Mouse (Mus musculus) hindbrain, embryonic 14.5 days (tissue): ENCODE data around the gene Cnot1. TPM values are rescaled to one million over a fixed set of nuclear protein-coding genes. Genes with fewer than 3 reads are reported as not detected.

ENCODE experiments used
- ATAC-seq: fragments of 200-750 bp; cut with Nextera tagmentation; 2 replicates; pipeline ENCODE4 v1.8.0; 2017; ENCODE audit warnings: moderate number of reproducible peaks, mild to moderate bottlenecking, moderate TSS enrichment, moderate library complexity; ENCODE audit not compliant: low FRiP score
- DNase-seq: peaks from one replicate; pipeline ENCODE4 v3.0.0-alpha.2; 2015; ENCODE audit warnings: low spot score
- H3K27ac ChIP-seq: fragments of 300-500 bp; sonication (generic); 2 replicates; pipeline ENCODE4 v1.5.1; 2014; ENCODE audit warnings: mild to moderate bottlenecking, moderate library complexity
- H3K27me3 ChIP-seq: fragments of 300-500 bp; sonication (generic); 2 replicates; pipeline ENCODE4 v1.6.1; 2014; ENCODE audit warnings: mild to moderate bottlenecking, low read length, mixed read lengths; ENCODE audit not compliant: control insufficient read depth, insufficient read depth
- H3K36me3 ChIP-seq: fragments of 300-500 bp; sonication (generic); replicated peaks from 2 replicates; pipeline ENCODE4 v1.6.1; 2014; ENCODE audit not compliant: control insufficient read depth, insufficient read depth
- H3K4me1 ChIP-seq: fragments of 300-500 bp; sonication (generic); replicated peaks from 2 replicates; pipeline ENCODE4 v1.6.1; 2014; ENCODE audit warnings: antibody characterized with exemption, low read length, mixed read lengths; ENCODE audit not compliant: control insufficient read depth, insufficient read depth
- H3K4me2 ChIP-seq: fragments of 300-500 bp; sonication (generic); replicated peaks from 2 replicates; pipeline ENCODE4 v1.6.1; 2014; ENCODE audit warnings: mild to moderate bottlenecking, moderate library complexity
- H3K4me3 ChIP-seq: fragments of 300-500 bp; sonication (generic); replicated peaks from 2 replicates; pipeline ENCODE4 v1.5.1; 2014; ENCODE audit warnings: mild to moderate bottlenecking, low read length
- H3K9ac ChIP-seq: fragments of 300-500 bp; sonication (generic); 2 replicates; pipeline ENCODE4 v1.6.1; 2014
- H3K9me3 ChIP-seq: fragments of 300-500 bp; sonication (generic); 2 replicates; pipeline ENCODE4 v1.6.1; 2016; ENCODE audit warnings: low read length; ENCODE audit not compliant: control insufficient read depth
- WGBS: fragments of 180-500 bp; shearing (Covaris S2); extraction: QIAGEN DNeasy Blood & Tissue Kit; methylation state at CpG from one replicate; pipeline ENCODE4 v1.1.7; 2014; 5-methylcytosine and 5-hydroxymethylcytosine counted together
- polyA plus RNA-seq: library from polyadenylated mRNA; unstranded; fragments of >200 nt; fragmentation: Nextera tagmentation; extraction: Ambion mirVana; gene quantifications from 2 replicates; pipeline ENCODE4 v1.2.1, GENCODE M21; 2014

Gene Cnot1
- polyA plus RNA-seq, 1 experiment from 2014 or later = 61.9 TPM

DNA sequence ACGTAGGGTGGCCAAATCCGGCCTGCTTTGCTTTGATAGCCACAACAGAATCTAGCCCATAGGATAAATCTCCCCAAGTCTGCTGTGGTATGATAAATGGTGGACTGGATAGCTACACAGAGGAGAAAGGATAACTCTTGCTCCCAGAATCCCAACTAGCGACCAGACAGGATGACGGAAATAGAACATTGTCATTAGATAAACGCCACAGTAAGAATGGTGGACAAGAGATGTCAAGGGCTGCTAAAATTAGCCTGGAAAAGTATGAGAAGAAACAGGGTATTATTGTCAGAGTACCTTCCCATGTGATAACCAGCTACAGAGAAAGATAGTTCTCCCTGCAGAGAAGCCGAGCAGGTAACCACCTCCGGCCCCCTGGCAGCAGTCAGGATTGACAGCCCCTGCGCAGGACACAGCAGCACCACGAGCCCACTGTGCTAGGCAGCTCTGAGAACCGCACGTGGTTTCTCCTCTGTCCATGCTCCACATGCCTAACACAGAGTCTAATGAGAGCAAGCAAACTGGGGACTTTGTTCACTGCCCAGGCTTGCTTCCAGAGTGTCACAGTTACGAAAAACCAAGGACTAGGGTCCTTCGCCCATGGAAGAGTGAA, 116.2 kb downstream of the Cnot1 start:
- Histone ChIP-seq H3K4me1 (peaks cover 14% of the 10 kb centered on the region), H3K36me3 (no peaks in the 10 kb centered on the region), H3K9me3 (no peaks in the 10 kb centered on the region), H3K27me3 (no peaks in the 10 kb centered on the region), H3K4me2 (no peak overlapping the region), H3K4me3 (no peak overlapping the region), H3K9ac (no peak overlapping the region), H3K27ac (no peak overlapping the region)
- no peak for DNase-seq
- ATAC-seq = no peak
- WGBS = 88% methylated on average over 13 of the region's 13 CpGs

DNA sequence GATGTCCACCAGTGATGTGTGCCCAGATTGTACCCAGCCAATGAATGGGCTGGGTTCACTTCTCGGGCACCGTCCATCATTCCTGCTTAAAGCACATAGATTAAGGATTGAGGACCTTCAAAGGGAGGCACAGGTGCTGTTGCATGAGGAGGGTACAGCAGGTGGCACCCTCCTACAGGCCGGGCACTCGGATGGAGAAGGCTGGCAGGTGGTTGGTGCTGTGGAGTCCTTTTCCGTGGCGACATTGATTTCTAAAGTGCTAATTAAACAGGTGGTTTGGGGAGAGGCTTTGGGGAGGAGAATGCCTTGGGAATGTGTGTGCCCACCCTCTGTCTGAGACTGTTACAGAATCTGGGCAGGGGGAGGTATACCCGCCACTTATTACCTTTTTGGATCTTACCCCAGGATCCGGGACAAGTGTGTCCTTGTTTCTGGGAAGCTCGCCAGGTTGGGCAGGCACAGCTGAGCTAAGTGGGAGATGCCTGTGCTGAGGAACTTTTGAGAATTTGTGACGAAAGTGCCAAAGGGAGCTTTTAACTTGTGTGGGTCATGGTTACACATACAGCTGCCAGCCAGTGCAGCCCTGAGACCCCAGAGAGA, 119.1 kb downstream of the Cnot1 start:
- Histone ChIP-seq H3K4me1 (no peaks in the 10 kb centered on the region), H3K4me3 (no peak overlapping the region), H3K27ac (no peak overlapping the region), H3K27me3 (no peaks in the 10 kb centered on the region), H3K9ac (no peak overlapping the region), H3K9me3 (no peaks in the 10 kb centered on the region), H3K36me3 (no peaks in the 10 kb centered on the region), H3K4me2 (no peak overlapping the region)
- 81% methylated on average over 10 of the region's 10 CpGs for WGBS
- ATAC-seq = no peak
- DNase-seq = no peak

DNA sequence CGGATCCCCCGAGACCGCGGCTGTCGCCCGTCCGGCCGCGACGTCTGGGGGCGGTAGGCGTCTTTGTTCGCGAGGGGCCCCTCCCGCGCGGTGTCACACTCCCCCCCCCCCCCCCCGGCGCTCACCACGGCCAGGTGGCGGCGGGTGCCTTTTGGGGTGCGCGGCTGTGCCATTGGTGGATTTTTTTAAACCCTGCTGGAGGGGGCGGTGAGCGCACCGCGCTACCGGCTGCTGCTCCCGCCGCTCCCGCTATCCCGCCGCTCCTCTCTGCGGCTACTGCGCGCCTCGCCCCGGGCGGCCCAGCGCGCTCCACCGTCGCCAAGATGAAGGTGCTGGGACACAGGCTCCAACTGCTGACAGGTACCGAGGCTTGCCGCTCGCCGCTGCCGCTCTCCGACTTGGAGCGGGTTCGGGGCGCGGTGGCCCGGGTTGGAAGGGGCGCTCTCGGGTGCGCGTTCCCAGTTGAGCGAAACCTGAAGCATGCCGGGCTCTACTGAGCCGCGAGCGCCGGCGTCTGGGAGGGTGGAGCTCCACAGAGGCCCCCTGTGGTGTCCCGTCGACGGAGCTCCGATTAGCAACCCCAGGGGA, 129.1 kb downstream of the Cnot1 start:
- 1% methylated on average over 65 of the region's 70 CpGs for WGBS
- peaks cover 26% of the 10 kb centered on the region; the same call in 1 of the 2 replicates for H3K27me3 ChIP-seq

DNA sequence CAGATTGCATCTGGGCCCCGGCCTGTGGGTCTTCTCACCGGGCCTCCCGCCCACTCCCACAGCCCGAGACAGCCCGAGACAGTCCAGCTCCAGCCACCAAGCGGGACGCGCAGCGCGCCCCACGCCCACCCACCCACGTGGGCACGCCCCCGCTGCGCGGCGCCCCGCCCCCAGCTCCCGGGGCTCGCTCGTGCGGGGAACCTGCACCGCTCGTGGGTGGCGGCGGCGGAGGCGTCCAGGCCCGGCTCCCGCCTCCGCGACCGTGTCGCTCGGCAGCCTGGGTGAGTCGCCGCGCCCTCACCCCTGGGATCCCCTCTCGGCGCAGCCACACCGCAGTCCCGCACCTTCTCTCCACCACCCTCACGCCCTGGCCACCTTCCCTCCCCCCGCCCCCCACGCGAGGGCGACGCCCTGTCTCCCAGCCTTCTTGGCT, 129.7 kb downstream of the Cnot1 start:
- Histone ChIP-seq H3K9ac (peak overlapping the region; percentile 88), H3K4me3 (peak overlapping the region; percentile 77), H3K27me3 (peaks cover 26% of the 10 kb centered on the region; the same call in 1 of the 2 replicates), H3K4me2 (peak overlapping the region; percentile 81), H3K4me1 (peaks cover 13% of the 10 kb centered on the region), H3K36me3 (no peaks in the 10 kb centered on the region), H3K27ac (peak overlapping the region; percentile 72), H3K9me3 (no peaks in the 10 kb centered on the region)
- 0% methylated on average over 21 of the region's 48 CpGs for WGBS
- DNase-seq = peak; percentile 59
- peak; percentile 79 for ATAC-seq

More for the DNA sequence above, 129.1 kb downstream of the Cnot1 start:
- Histone ChIP-seq H3K4me3 (peak overlapping the region; percentile 77), H3K4me1 (peaks cover 13% of the 10 kb centered on the region), H3K9ac (peak overlapping the region; percentile 88), H3K36me3 (no peaks in the 10 kb centered on the region), H3K9me3 (no peaks in the 10 kb centered on the region), H3K4me2 (peak overlapping the region; percentile 81), H3K27ac (peak overlapping the region; percentile 72)
- ATAC-seq (peak; percentile 60), DNase-seq (peak; percentile 45)

DNA sequence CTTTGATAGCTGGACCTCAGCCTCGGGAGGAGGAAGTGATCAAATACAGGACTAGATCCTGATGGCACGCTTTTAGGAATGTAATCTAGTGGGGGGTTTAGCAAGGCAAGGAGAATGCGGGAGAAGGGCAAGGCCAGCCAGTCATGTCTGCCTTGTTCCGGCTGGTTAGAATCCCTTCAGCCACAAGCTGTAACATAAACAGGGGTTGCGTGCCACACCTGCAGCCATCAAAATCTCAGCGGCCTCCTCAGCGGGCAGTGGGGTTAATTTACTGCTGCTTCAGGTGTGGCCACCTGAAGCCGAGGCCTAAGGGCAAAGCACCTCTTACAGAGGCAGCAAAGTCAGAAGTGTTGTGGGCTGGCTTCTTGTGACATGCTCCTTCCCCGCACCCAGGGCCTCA, 130.6 kb downstream of the Cnot1 start, which contains the start of gene Ndrg4:
TSS of gene Ndrg4 (plus strand) at position 350 of the 400 bp plus-strand sequence.
- Histone ChIP-seq H3K4me2 (peak within 1 kb of the TSS; percentile 81), H3K9me3 (no peaks in the 10 kb centered on the region), H3K9ac (peak within 1 kb of the TSS; percentile 88), H3K27ac (peak within 1 kb of the TSS; percentile 72), H3K4me1 (peaks cover 13% of the 10 kb centered on the region), H3K4me3 (peak within 1 kb of the TSS; percentile 77), H3K27me3 (peaks cover 26% of the 10 kb centered on the region; the same call in 1 of the 2 replicates), H3K36me3 (no peaks in the 10 kb centered on the region)
- 47% methylated on average over 9 of the region's 9 CpGs for WGBS
- ATAC-seq (no peak), DNase-seq (no peak)

DNA sequence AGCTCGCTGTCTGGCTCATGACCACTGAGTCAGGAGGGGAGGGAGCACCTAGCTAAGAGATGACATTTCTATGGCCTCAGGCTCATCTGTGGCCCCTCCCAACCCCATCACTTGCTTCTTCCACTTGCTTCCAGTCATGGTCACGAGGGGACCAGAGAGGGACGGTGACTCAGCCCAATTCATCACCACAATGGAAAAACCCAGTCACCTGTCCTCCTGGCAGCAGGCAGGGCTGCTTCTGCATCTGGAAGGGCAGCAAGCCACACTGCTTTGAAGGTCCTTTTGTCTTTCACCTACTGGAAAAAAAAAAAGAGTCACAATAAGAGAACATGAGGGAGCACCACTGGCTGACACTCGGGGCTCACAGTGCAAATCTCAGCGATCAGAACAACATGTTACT, 134.5 kb downstream of the Cnot1 start:
- no peaks in the 10 kb centered on the region for H3K9me3 ChIP-seq
- WGBS = 83% methylated on average over 5 of the region's 5 CpGs

DNA sequence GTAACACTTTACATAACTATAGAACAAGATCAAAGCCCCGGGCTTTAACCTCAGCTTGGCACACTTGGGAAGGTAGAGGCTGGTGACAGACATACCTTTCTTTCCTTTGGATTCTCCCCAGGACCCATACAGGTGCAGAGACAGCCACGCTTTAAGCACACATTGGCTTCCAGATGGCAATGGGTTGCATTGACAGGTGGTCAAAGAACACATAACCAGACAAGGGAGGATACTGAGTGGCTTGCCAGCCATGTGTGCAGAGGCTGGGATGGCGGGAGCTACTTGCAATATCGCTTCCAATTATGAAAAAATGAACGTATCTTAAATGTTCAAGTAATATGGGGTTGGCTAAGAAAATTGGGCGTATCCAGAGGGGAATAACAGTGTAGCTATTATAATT, 135.4 kb downstream of the Cnot1 start:
- DNase-seq = no peak
- Histone ChIP-seq H3K36me3 (no peaks in the 10 kb centered on the region), H3K9me3 (no peaks in the 10 kb centered on the region), H3K27ac (no peak overlapping the region), H3K9ac (no peak overlapping the region), H3K4me1 (0 out of 2 replicates have a peak, but pooled peaks cover 2% of the 10 kb centered on the region), H3K4me3 (no peak overlapping the region), H3K27me3 (peaks cover 4% of the 10 kb centered on the region; the same call in 1 of the 2 replicates), H3K4me2 (no peak overlapping the region)
- WGBS = 89% methylated on average over 6 of the region's 6 CpGs
- no peak for ATAC-seq

More for the DNA sequence above, 134.5 kb downstream of the Cnot1 start:
- H3K27ac ChIP-seq = no peak overlapping the region
- H3K36me3 ChIP-seq = no peaks in the 10 kb centered on the region
- no peak overlapping the region for H3K9ac ChIP-seq
- DNase-seq (no peak), ATAC-seq (no peak)
- H3K27me3 ChIP-seq = peaks cover 13% of the 10 kb centered on the region; the same call in 1 of the 2 replicates
- no peak overlapping the region for H3K4me2 ChIP-seq
- 0 out of 2 replicates have a peak, but pooled peaks cover 2% of the 10 kb centered on the region for H3K4me1 ChIP-seq
- no peak overlapping the region for H3K4me3 ChIP-seq

DNA sequence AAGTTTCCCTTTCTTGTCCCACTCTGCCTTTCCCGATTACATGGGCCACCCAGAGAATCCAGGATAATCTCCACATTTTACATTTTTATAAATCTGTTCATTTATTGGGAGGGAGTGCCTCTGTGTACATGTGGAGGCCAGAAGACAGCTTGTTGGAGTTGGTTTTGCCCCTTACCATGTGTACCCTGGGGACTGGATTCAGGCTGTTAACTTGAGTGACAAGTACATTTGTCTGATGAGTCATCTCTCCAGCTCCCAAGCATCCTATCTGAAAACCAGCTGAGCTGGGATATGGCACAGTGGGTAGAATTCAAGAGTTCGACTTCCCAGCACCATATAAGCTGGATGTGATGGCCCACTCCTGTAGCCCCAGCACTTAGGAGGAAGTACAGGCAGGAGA, 137.3 kb downstream of the Cnot1 start:
- no peaks in the 10 kb centered on the region for H3K27me3 ChIP-seq
- H3K4me2 ChIP-seq = no peak overlapping the region
- no peak overlapping the region for H3K9ac ChIP-seq
- H3K27ac ChIP-seq = no peak overlapping the region
- 85% methylated on average over 2 of the region's 2 CpGs for WGBS
- no peaks in the 10 kb centered on the region for H3K9me3 ChIP-seq
- H3K4me3 ChIP-seq = no peak overlapping the region
- H3K4me1 ChIP-seq = 0 out of 2 replicates have a peak, but pooled peaks cover under 1% of the 10 kb centered on the region
- no peak for ATAC-seq
- no peak for DNase-seq
- no peaks in the 10 kb centered on the region for H3K36me3 ChIP-seq
